Mouse (Mus musculus) naive thymus-derived CD4-positive, alpha-beta T cell, adult 2 months (primary cell): ENCODE measurements at regions not wholly inside any gene's neighbourhood (a gene's known extent, or its start where the extent isn't known, plus 50 kb on each side); places are given as distances from the start of the nearest gene placed in this dataset.
"Not testable (repeated sequence)": the region's sequence is repeated elsewhere in the genome, so short reads cannot be mapped to it uniquely, and the experiment has no call there.

Source experiments
- DNase-seq: peaks from one replicate; pipeline ENCODE4 v3.0.0-alpha.2; 2011; ENCODE audit warnings: low read depth

GRCm38 (mm10) chr13:73041233-73042040, 218.8 kb upstream of the Irx4 start:
- no peak for DNase-seq

GRCm38 (mm10) chr13:73069840-73070530, 190.3 kb upstream of the Irx4 start:
- DNase-seq = no peak

GRCm38 (mm10) chr13:73070531-73070908, 189.8 kb upstream of the Irx4 start:
- no peak for DNase-seq

GRCm38 (mm10) chr13:73071032-73071431, 189.2 kb upstream of the Irx4 start:
- no peak for DNase-seq

- no peak for DNase-seq
Observed at GRCm38 (mm10) chr13:73071854-73072852, 188.1 kb upstream of the Irx4 start.

- DNase-seq = no peak
Observed at GRCm38 (mm10) chr13:73077866-73078430, 182.3 kb upstream of the Irx4 start.

GRCm38 (mm10) chr13:73087815-73088214, 172.5 kb upstream of the Irx4 start:
- DNase-seq = not testable (repeated sequence)

- no peak for DNase-seq
Observed at GRCm38 (mm10) chr13:73091886-73092285, 168.4 kb upstream of the Irx4 start.

- no peak for DNase-seq
Observed at GRCm38 (mm10) chr13:73097502-73097901, 162.8 kb upstream of the Irx4 start.

GRCm38 (mm10) chr13:73099407-73099806, 160.9 kb upstream of the Irx4 start:
- no peak for DNase-seq

GRCm38 (mm10) chr13:73107250-73107993, 152.9 kb upstream of the Irx4 start:
- DNase-seq = no peak

GRCm38 (mm10) chr13:73116822-73117632, 143.3 kb upstream of the Irx4 start:
- no peak for DNase-seq

GRCm38 (mm10) chr13:73117633-73118076, 142.6 kb upstream of the Irx4 start:
- no peak for DNase-seq

- DNase-seq = no peak
Observed at GRCm38 (mm10) chr13:73122945-73123344, 137.3 kb upstream of the Irx4 start.

- no peak for DNase-seq
Observed at GRCm38 (mm10) chr13:73131270-73131669, 129.0 kb upstream of the Irx4 start.

- no peak for DNase-seq
Observed at GRCm38 (mm10) chr13:73132746-73133145, 127.5 kb upstream of the Irx4 start.

GRCm38 (mm10) chr13:73134929-73135328, 125.3 kb upstream of the Irx4 start:
- no peak for DNase-seq

- DNase-seq = no peak
Observed at GRCm38 (mm10) chr13:73141302-73141701, 119.0 kb upstream of the Irx4 start.

GRCm38 (mm10) chr13:73158016-73158415, 102.3 kb upstream of the Irx4 start:
- DNase-seq = no peak

GRCm38 (mm10) chr13:73159454-73159853, 100.8 kb upstream of the Irx4 start:
- no peak for DNase-seq
